Mouse (Mus musculus) lung, adult 18-20 months (tissue): Measurements from ENCODE around the gene Clec12a.

Experiments
- DNase-seq, 2 experiments: peaks; one replicate each; pipeline ENCODE4 v3.0.0; 2022; ENCODE audit warnings: mixed read lengths in 2 of 2

Clec12a gene

GRCm38 (mm10) chr6:129380454-129380853, 38.0 kb downstream of the Clec12a start:
- DNase-seq = no peak

GRCm38 (mm10) chr6:129381736-129382135, 39.2 kb downstream of the Clec12a start:
- DNase-seq = no peak

GRCm38 (mm10) chr6:129383466-129383865, 41.0 kb downstream of the Clec12a start:
- no peak for DNase-seq

GRCm38 (mm10) chr6:129385000-129385399, 42.5 kb downstream of the Clec12a start:
- no peak for DNase-seq

- DNase-seq = no peak
These were observed 43.3 kb downstream of the Clec12a start, which contains the start of gene Clec12b for GRCm38 (mm10) chr6:129385774-129386173. Gene Clec12b (minus strand): TSS chr6:129385874.

- DNase-seq = no peak
These were observed 50.7 kb downstream of the Clec12a start for GRCm38 (mm10) chr6:129393087-129393720.

- no peak for DNase-seq
These were observed 51.2 kb downstream of the Clec12a start for GRCm38 (mm10) chr6:129393732-129394131.

GRCm38 (mm10) chr6:129396997-129397396, 54.5 kb downstream of the Clec12a start, which contains the start of gene Clec1b:
Gene Clec1b (plus strand): TSS chr6:129397297.
- DNase-seq = no peak

GRCm38 (mm10) chr6:129399945-129400344, 57.5 kb downstream of the Clec12a start:
- peak; percentile 39 to 57 for DNase-seq

- no peak for DNase-seq
These were observed 59.9 kb downstream of the Clec12a start for GRCm38 (mm10) chr6:129402404-129402803.

- DNase-seq = no peak
These were observed 60.9 kb downstream of the Clec12a start for GRCm38 (mm10) chr6:129403391-129403790.

- DNase-seq = no peak
These were observed 63.5 kb downstream of the Clec12a start for GRCm38 (mm10) chr6:129405999-129406398.

- DNase-seq = no peak
These were observed 64.8 kb downstream of the Clec12a start for GRCm38 (mm10) chr6:129407324-129407723.

GRCm38 (mm10) chr6:129408562-129408961, 66.1 kb downstream of the Clec12a start, which contains the start of gene Clec9a:
Gene Clec9a (plus strand): TSS chr6:129408862.
- DNase-seq = no peak

- no peak for DNase-seq
These were observed 71.7 kb downstream of the Clec12a start for GRCm38 (mm10) chr6:129414177-129414576.
